Mouse (Mus musculus) ES-E14 (cell line): ENCODE data around the gene Efl1.

ENCODE experiments used
- CHD2 ChIP-seq: IDR thresholded peaks from 2 replicates; pipeline ENCODE4 v1.6.1; 2014; ENCODE audit warnings: mild to moderate bottlenecking, low read depth, low read length, inconsistent platforms
- HCFC1 ChIP-seq: IDR thresholded peaks from 2 replicates; pipeline ENCODE4 v1.6.1; 2012; ENCODE audit warnings: low read length, inconsistent platforms, borderline replicate concordance; ENCODE audit not compliant: insufficient read depth
- MAFK ChIP-seq: IDR thresholded peaks from 2 replicates; pipeline ENCODE4 v1.6.1; 2014; ENCODE audit warnings: mild to moderate bottlenecking, low read depth, low read length, inconsistent platforms; ENCODE audit not compliant: insufficient read depth
- ZC3H11A ChIP-seq: IDR thresholded peaks from 2 replicates; pipeline ENCODE4 v1.6.1; 2012; ENCODE audit warnings: low read depth, mild to moderate bottlenecking, inconsistent platforms, low read length, borderline replicate concordance
- ZNF384 ChIP-seq: IDR thresholded peaks from 2 replicates; pipeline ENCODE4 v1.6.1; 2012; ENCODE audit warnings: low read depth, low read length, inconsistent platforms

DNA sequence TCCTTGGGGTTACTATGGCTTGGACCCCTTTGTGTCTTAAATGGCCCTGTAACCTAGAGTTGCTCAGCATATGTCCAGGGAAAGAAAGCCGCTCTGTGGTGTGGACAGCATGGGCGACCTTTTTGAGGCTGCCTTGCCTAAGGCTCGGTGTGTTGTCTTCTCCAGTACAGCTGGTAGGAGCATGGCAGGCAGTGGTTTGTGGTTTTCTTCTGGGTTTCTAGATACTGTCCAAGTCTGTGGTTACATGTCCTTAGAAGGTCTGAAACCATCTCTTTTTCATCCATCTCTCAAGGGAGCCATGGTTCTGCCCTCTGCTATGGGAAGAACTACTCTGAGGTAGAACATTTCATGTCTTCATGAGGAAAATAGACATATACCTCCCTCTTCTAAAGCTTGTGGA lies 50.6 kb downstream of the Efl1 start:
- TF ChIP-seq ZC3H11A (no peak), ZNF384 (no peak), MAFK (no peak), HCFC1 (no peak), CHD2 (no peak)
